Mouse (Mus musculus): ENCODE results near the gene Abcd4. TPM values are rescaled to one million over a fixed set of nuclear protein-coding genes. Genes with fewer than 3 reads are reported as not detected.

Abcd4 gene
- 8.5 TPM for polyA plus RNA-seq (2012; fragmentation: generic; extraction: Trizol)
- long read RNA-seq, experiment 1, transcript Abcd4-201 (19 exons, 2,309 nt), result major isoform, 14 of 32 reads
- long read RNA-seq, experiment 1, partial matches to known transcripts, result 6 of 32 reads
- long read RNA-seq, experiment 1, other reads (novel, unspliced or antisense), result 9 of 32 reads
- long read RNA-seq, experiment 2, transcript Abcd4-201 (19 exons, 2,309 nt), result major isoform, 103 of 221 reads
- long read RNA-seq, experiment 2, partial matches to known transcripts, result 6 of 221 reads
- long read RNA-seq, experiment 2, other reads (novel, unspliced or antisense), result 112 of 221 reads

DNA sequence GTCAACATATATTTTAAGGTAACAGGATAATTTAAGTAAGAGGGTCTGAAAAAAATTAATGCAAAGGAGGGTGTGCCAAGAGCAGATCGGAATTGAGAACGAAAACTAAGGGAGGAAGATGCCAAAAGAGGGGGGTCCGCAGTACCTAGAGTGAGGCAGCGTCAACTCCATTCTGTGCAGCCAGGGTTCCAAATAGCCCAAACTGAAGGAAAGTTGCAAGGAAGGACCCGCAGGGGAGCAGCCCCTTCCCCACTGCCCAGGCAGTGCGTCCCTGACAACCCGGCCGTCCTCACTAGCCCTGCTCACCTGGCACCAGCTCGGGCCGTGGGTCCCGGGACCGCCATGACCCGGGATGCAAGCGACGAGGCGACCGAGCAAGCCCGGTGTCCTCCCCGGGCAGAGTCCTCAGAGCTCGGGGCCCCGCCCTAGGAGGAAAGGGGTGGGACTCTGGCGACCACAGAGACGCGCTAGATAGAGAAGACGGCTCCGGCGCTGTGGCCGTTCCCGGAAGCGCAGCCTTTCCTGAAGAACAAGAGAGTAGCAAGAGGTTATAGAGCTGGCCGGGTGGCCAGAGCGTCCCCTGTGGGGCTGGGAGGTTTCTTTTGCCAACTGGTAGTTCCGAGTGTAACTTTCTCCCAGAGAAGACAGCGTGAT lies at the start of gene Abcd4:
TSS of gene Abcd4 (minus strand) at position 437 of the 654 bp plus-strand sequence.
- Histone ChIP-seq H3K27me3 (ENCODE audit: control insufficient read depth, insufficient read depth, insufficient read length) (no peaks in the 10 kb centered on the region), H3K79me3 (ENCODE audit: low read depth) (peaks cover 12% of the 10 kb centered on the region), H3K79me2 (ENCODE audit: control insufficient read depth, insufficient read depth) (peaks cover 36% of the 10 kb centered on the region), H3K36me3 (ENCODE audit: control insufficient read depth, insufficient read depth) (peaks cover 16% of the 10 kb centered on the region), H3ac (ENCODE audit: control insufficient read depth, insufficient read length, low read depth) (peak within 1 kb of the TSS; percentile 99), H3K4me3 (ENCODE audit: insufficient read depth, poor library complexity, severe bottlenecking) (peak within 1 kb of the TSS; percentile 86)
- no peak for TF ChIP-seq CEBPB (IDR thresholded peaks at IDR 0.05; ENCODE audit: low read depth)
- no peak for TF ChIP-seq USF1 (IDR thresholded peaks at IDR 0.05; ENCODE audit: low read depth)
- TF ChIP-seq MAX (IDR thresholded peaks at IDR 0.05), result peak; percentile 72
- no peak for TF ChIP-seq MYOG (IDR thresholded peaks at IDR 0.05; ENCODE audit: control insufficient read depth, extremely low read depth, insufficient read length)
- TF ChIP-seq CTCF (IDR thresholded peaks at IDR 0.05; ENCODE audit: control insufficient read depth, insufficient read depth, insufficient read length), result peak; percentile 20
- no peak for TF ChIP-seq FOSL1 (IDR thresholded peaks at IDR 0.05; ENCODE audit: insufficient read depth, low read length, poor library complexity, severe bottlenecking)
- no peak for TF ChIP-seq MYOD1 (IDR thresholded peaks at IDR 0.05; ENCODE audit: control insufficient read depth, insufficient read length, low read depth)

- no peaks in the 10 kb centered on the region for H3K36me3 ChIP-seq (ENCODE audit: control insufficient read depth, insufficient read depth)
- H3ac ChIP-seq (ENCODE audit: control insufficient read depth, insufficient read length, low read depth), result no peak overlapping the region
- no peaks in the 10 kb centered on the region for H3K79me2 ChIP-seq (ENCODE audit: control insufficient read depth, insufficient read depth)
- peak; percentile 80 for TF ChIP-seq CTCF (IDR thresholded peaks at IDR 0.05; ENCODE audit: control insufficient read depth, insufficient read depth, insufficient read length)
- TF ChIP-seq CEBPB (IDR thresholded peaks at IDR 0.05; ENCODE audit: low read depth), result no peak
- H3K79me3 ChIP-seq (ENCODE audit: low read depth), result no peaks in the 10 kb centered on the region
- no peak overlapping the region for H3K4me3 ChIP-seq (ENCODE audit: insufficient read depth, poor library complexity, severe bottlenecking)
- H3K27me3 ChIP-seq (ENCODE audit: control insufficient read depth, insufficient read depth, insufficient read length), result peaks cover 30% of the 10 kb centered on the region
Observed at GRCm38 (mm10) chr12:84653912-84654311, 36.7 kb upstream of the Abcd4 start.

- Histone ChIP-seq H3ac (ENCODE audit: control insufficient read depth, insufficient read length, low read depth) (no peak overlapping the region), H3K4me3 (ENCODE audit: insufficient read depth, poor library complexity, severe bottlenecking) (no peak overlapping the region), H3K36me3 (ENCODE audit: control insufficient read depth, insufficient read depth) (no peaks in the 10 kb centered on the region), H3K79me2 (ENCODE audit: control insufficient read depth, insufficient read depth) (no peaks in the 10 kb centered on the region), H3K79me3 (ENCODE audit: low read depth) (no peaks in the 10 kb centered on the region), H3K27me3 (ENCODE audit: control insufficient read depth, insufficient read depth, insufficient read length) (peaks cover 32% of the 10 kb centered on the region)
- TF ChIP-seq MYOD1 (IDR thresholded peaks at IDR 0.05; ENCODE audit: control insufficient read depth, insufficient read length, low read depth), result no peak
- TF ChIP-seq FOSL1 (IDR thresholded peaks at IDR 0.05; ENCODE audit: insufficient read depth, low read length, poor library complexity, severe bottlenecking), result no peak
- no peak for TF ChIP-seq CTCF (IDR thresholded peaks at IDR 0.05; ENCODE audit: control insufficient read depth, insufficient read depth, insufficient read length)
- no peak for TF ChIP-seq MAX (IDR thresholded peaks at IDR 0.05)
- no peak for TF ChIP-seq MYOG (IDR thresholded peaks at IDR 0.05; ENCODE audit: control insufficient read depth, extremely low read depth, insufficient read length)
- no peak for TF ChIP-seq USF1 (IDR thresholded peaks at IDR 0.05; ENCODE audit: low read depth)
- no peak for TF ChIP-seq CEBPB (IDR thresholded peaks at IDR 0.05; ENCODE audit: low read depth)
Observed at GRCm38 (mm10) chr12:84650234-84650633, 33.0 kb upstream of the Abcd4 start.

- no peaks in the 10 kb centered on the region for H3K36me3 ChIP-seq (ENCODE audit: control insufficient read depth, insufficient read depth)
- TF ChIP-seq MYOG (IDR thresholded peaks at IDR 0.05; ENCODE audit: control insufficient read depth, extremely low read depth, insufficient read length) (no peak), FOSL1 (IDR thresholded peaks at IDR 0.05; ENCODE audit: insufficient read depth, low read length, poor library complexity, severe bottlenecking) (no peak), USF1 (IDR thresholded peaks at IDR 0.05; ENCODE audit: low read depth) (no peak), CTCF (IDR thresholded peaks at IDR 0.05; ENCODE audit: control insufficient read depth, insufficient read depth, insufficient read length) (no peak), CEBPB (IDR thresholded peaks at IDR 0.05; ENCODE audit: low read depth) (no peak), MYOD1 (IDR thresholded peaks at IDR 0.05; ENCODE audit: control insufficient read depth, insufficient read length, low read depth) (no peak), MAX (IDR thresholded peaks at IDR 0.05) (no peak)
- no peaks in the 10 kb centered on the region for H3K79me2 ChIP-seq (ENCODE audit: control insufficient read depth, insufficient read depth)
- peaks cover 42% of the 10 kb centered on the region for H3K27me3 ChIP-seq (ENCODE audit: control insufficient read depth, insufficient read depth, insufficient read length)
- H3K79me3 ChIP-seq (ENCODE audit: low read depth), result no peaks in the 10 kb centered on the region
- no peak within 1 kb of the TSS for H3ac ChIP-seq (ENCODE audit: control insufficient read depth, insufficient read length, low read depth)
- no peak within 1 kb of the TSS for H3K4me3 ChIP-seq (ENCODE audit: insufficient read depth, poor library complexity, severe bottlenecking)
Observed at GRCm38 (mm10) chr12:84640654-84641053, 23.4 kb upstream of the Abcd4 start, which contains the start of gene Vrtn. Gene Vrtn, plus strand, starts transcription at chr12:84641019.

DNA sequence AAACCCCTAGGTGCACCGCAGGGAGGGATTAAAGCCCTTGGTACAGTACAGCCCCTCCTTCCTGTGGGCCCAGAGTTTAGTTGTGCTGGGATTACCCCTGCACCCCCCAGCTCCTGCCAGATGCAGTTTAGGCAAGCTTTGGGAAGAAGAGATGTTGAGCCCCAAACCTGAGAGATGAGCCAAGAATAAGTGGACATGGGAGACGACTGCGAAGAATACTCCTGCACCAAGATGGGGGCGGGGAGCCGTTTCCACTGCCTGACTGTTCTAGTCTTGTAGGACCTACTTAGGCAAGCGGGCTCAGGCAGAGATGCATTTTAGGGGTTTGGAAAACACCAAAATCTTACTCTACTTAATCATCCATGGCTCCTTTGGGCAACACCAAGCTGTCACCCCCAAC lies 23.0 kb upstream of the Abcd4 start:
- H3K79me2 ChIP-seq (ENCODE audit: control insufficient read depth, insufficient read depth), result no peaks in the 10 kb centered on the region
- H3K4me3 ChIP-seq (ENCODE audit: insufficient read depth, poor library complexity, severe bottlenecking), result no peak overlapping the region
- no peak overlapping the region for H3ac ChIP-seq (ENCODE audit: control insufficient read depth, insufficient read length, low read depth)
- TF ChIP-seq MYOD1 (IDR thresholded peaks at IDR 0.05; ENCODE audit: control insufficient read depth, insufficient read length, low read depth), result no peak
- no peak for TF ChIP-seq FOSL1 (IDR thresholded peaks at IDR 0.05; ENCODE audit: insufficient read depth, low read length, poor library complexity, severe bottlenecking)
- TF ChIP-seq CTCF (IDR thresholded peaks at IDR 0.05; ENCODE audit: control insufficient read depth, insufficient read depth, insufficient read length), result no peak
- TF ChIP-seq MAX (IDR thresholded peaks at IDR 0.05), result no peak
- no peak for TF ChIP-seq CEBPB (IDR thresholded peaks at IDR 0.05; ENCODE audit: low read depth)
- no peak for TF ChIP-seq USF1 (IDR thresholded peaks at IDR 0.05; ENCODE audit: low read depth)
- TF ChIP-seq MYOG (IDR thresholded peaks at IDR 0.05; ENCODE audit: control insufficient read depth, extremely low read depth, insufficient read length), result no peak
- H3K79me3 ChIP-seq (ENCODE audit: low read depth), result no peaks in the 10 kb centered on the region
- H3K36me3 ChIP-seq (ENCODE audit: control insufficient read depth, insufficient read depth), result no peaks in the 10 kb centered on the region
- H3K27me3 ChIP-seq (ENCODE audit: control insufficient read depth, insufficient read depth, insufficient read length), result peaks cover 42% of the 10 kb centered on the region

Measured in C2C12 (cell line).